Mouse (Mus musculus) megakaryocyte progenitor cell, adult 5-6 weeks (primary cell): ENCODE data around the gene Nosip. TPM values are rescaled to one million over a fixed set of nuclear protein-coding genes. Genes with fewer than 3 reads are reported as not detected.

Experiments
- ATAC-seq: replicated peaks from 2 replicates; pipeline ENCODE4 v1.8.0; 2016; ENCODE audit warnings: mild to moderate bottlenecking, moderate TSS enrichment, inconsistent platforms; ENCODE audit not compliant: poor library complexity
- total RNA-seq, 2 experiments: library from RNA; stranded (forward) in 1 of 2; stranded (reverse) in 1 of 2; fragments of 157-497, 149-512 nt in 1 of 2; fragments of 200-1000 nt in 1 of 2; gene quantifications; 2 replicates each; pipeline versions ENCODE4 v1.2.3 to v1.2.4; 2015 to 2017

The Nosip gene
- total RNA-seq, 2 experiments from 2014 or later: 45.0 to 49.2 TPM

DNA sequence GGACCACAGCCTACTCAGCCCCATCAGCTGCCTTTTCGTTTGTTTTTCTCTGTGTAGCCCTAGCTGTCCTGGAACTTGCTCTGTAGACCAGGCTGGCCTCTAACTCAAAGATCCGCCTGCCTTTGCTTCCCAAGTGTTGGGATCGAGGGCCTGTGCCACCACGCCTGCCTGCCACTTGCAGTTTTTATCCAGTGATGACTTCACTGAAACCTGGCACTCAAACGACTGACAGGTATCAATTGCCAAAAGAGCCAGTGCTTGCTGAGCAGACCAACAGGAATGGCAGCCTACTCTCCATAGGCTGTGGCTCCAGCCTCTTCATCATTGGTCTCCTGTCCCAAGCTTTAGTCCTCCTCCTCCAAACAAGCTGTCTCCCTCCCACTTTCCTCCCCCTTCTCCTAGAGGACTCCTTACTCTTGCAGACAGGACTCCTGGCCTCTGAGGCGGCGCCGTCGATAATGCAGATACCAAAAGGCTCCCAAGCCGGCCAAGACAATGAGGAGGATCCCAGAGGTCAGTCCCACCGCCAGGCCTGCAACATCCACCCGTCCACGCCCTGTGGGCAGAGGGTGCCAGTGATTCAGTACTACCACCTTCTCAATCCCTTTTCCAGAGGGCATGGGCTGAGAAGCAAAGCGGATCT is 5.8 kb upstream of the Nosip start:
- no peak for ATAC-seq

DNA sequence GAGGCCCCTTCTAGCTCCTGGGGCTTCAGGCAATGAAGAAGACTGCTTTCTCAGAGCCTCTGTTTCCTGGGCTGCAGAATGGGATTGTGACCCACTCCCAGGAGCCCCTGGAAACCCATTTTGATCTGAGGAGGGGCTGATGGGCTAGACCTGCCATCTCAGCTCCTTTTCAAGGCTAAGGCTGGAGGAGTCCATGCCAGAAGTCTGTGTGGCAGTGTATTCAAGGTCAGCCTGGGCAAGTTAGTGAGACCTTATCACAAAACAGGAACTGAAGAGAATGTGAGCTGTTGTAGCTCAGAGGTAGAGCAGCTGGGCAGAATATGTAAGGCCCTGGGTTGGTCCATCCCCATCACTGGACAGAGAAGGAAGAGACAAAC is 5.3 kb upstream of the Nosip start:
- no peak for ATAC-seq

DNA sequence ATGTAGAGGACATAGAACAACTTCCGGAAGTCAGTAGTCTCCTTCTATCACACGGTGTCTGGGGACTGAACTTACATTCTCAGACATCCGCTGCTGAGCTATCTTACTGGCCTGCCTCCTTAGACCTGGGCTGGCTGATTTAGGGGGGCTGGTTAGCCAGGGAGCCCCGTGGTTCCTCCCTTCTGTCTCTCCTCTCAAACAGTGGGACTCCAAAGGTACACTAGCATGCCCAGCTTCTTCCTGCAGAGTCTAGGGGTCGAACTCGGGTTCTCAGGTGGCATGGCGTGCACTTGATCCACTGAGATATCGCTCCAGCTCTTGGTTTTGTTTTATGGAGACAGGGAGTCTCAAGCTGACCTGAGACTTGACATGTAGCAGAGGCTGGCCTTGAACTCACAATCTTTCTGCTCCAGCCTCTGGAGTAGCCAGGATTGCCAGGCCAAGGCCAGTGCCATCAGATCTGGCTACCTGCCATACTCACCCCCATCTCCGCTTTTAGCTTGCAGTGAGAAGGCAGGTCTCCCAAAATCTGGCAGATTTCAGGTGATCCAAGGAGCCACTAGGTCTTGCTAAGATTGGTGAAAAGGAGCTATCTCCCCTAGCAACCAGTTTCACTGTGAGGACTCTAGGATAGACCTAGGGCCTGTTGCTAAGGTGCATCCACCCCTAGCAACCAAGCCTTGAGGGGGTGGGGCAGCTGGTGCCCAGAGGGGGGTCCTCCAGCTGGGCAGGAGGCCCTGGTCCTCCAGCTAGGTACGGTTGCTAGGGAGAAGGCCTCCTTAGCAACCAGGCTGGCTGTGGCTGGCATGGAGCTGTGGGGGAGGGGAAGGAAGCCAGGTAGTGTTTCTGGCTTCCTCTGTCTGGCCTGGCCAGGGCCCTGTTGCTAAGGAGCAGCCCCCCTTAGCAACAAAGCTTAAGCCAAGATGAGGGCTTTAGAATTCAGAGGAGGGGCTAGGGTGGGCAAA is 3.3 kb upstream of the Nosip start:
- ATAC-seq: no peak

DNA sequence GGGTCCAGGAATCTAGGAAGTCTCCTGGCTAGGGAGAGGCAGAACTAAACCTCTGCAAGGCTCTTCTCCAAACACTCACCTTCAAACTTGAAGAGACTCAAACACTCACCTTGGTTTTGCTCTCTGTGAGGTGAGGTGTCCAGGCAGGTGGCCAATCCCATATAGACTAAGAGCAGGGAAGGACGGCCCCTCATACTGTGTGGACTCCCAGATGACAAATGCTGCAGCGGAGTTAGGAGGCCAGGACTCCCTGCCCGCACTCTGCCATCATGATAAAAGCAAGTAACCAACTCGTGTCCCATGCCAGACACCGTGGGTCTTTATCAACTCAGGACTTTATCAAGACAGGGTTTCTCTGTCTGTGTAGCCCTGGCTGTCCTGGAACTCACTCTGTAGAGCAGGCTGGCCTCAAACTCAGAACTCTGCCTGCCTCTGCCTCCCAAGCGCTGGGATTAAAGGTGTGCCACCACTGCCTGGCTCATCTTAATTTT is 1.6 kb upstream of the Nosip start:
- ATAC-seq: no peak

DNA sequence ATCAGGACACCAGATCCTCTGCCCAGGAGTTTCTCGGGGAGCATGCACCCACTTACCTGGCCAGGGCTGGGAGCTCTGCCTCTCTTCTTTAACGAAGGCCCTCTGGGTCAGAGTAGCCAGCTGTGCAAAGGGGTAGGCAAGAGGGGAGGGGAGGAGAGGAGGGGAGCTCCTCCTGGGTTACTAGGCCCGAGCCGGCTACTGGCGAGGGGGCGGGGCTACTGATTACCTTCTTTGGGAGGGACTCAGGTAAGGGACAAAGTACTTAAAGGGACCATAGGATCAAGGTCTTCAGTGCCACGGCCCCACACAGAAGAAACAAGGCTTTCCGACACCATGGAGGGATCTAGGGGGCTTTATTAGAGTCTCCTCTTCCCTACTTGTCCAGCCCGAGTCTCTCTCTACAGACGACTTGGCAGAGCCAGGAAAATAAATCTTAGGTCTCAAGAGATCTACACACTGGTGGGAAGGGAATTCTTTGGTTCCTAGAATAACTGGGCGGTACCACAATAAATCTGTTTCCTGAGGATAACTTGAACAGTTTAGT is 625 bp upstream of the Nosip start:
- no peak for ATAC-seq

DNA sequence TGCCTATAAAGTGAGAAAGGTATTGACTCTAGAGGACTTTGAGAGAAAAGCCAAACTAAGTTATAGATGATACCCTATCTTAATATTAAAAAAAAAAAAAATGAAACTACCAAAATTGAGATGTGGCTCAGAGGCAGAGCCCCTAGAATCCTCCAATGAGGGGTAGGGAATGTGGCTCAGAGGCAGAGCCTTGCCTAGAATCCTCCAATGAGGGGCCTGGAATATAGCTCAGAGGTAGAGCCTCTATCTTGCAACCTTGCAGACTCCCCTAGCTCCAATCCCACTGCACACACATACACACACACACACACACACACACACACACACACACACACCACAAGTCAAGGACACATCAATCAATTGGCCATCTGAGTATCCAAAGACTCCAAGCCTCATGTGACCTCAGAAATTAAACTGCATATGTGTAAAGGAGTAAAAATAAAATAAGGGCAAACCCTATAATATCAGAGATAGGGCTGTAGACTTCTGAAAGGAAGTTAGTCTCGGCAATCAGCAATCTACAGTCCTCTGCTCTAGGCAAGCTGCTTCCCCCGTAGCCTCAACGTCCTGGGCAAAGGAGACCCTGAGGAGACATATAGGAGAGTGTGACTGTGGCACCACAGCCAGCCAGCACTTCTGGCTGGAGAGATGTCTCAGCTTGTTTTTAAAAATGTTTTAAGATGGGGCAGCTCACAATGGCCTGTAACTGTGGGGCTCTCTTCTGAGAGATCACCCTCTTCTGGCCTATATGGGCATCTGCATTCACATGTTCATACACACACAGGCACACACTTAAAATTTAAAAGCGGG is 5.2 kb downstream of the Nosip start:
- ATAC-seq: peak; percentile 44

DNA sequence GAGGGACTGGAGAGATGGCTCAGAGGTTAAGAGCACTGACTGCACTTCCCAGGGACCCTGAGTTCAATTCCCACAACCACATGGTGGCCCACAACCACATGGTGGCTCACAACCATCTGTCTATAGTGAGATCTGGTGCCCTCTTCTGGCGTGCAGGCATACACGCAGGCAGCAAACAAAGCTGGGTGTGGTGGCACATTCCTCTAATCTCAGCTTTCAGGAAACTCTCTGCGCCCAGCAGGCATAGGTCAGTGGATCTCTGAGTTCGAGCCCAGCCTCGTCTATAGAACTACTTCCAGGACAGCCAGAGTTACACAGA is 5.7 kb downstream of the Nosip start:
- peak; percentile 88 for ATAC-seq

DNA sequence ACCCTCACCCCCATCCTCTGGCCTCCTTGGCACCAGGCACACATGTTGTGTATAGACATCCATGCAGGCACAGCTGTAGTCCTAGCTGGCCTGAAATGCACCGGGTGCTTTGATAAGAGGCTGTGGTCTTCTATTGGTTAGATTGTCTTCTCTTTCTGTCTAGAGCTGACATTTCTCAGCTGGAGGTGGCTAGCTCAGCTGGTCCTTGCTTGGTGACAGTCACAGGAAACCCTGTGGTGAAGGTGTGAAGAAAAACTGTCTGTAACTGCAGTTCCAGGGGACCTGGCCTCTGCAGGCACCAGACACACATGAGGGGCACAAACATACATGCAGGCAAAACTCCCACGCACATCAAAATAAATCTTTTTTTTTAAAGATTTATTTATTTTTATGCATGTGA is 7.4 kb downstream of the Nosip start:
- ATAC-seq: no peak

DNA sequence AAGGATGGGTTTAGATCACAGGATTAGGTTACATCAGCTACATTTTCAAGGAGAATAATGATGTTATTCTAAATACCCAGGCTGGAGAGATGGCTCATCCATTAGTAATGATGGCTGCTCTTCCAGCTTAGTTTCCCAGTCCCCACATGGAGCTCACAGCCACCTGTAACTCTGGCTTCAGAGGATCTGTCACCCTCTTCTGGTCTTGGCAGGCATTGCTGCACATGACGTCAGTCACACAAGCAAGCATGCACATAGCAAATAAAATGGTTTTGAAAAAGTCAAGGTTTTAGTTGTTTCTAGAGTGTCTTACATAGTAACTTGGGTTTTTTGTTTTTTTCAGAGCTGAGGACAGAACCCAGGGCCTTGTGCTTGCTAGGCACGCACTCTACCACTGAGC is 10.0 kb downstream of the Nosip start:
- ATAC-seq: peak; percentile 63

DNA sequence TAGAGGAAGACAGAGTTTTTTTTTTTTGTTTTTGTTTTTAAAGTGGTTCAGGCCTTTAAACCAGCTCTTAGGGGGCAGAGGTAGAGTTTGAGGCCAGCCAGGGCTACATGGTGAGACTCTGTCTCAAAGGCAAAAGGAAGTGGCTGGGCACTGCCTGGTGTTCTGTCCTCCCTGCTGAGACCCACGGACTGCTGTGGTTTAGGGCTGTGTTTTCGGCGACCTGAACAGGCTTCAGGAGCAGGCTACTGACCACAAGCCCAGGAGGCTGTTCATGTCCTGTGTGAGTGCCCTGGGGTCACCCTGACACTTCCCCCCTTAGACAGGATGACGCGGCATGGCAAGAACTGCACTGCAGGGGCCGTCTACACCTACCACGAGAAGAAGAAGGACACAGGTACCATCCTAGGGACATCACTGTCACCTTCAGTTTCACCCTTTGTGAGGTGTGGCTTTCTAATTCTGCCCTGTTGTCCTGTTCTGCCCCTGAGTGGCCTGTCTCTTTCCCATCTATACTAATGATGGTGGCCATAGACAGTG is 11.0 kb downstream of the Nosip start:
- ATAC-seq: no peak

DNA sequence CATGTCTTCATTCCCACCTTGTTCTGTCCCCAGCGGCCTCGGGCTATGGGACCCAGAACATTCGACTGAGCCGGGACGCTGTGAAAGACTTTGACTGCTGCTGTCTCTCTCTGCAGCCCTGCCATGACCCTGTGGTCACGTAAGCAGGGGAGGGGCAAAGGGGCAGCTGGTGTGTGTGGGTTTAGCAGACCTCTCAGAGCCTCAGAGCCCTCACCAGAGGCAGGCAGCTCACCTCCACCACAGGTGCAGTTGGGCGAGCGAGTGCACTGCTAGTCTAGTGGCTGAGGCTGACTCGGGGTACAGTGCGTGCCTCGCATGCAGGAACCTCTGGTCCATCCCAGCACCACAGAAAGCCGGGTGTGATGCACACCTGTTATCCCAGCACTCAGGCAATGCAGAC is 11.7 kb downstream of the Nosip start:
- ATAC-seq: no peak

DNA sequence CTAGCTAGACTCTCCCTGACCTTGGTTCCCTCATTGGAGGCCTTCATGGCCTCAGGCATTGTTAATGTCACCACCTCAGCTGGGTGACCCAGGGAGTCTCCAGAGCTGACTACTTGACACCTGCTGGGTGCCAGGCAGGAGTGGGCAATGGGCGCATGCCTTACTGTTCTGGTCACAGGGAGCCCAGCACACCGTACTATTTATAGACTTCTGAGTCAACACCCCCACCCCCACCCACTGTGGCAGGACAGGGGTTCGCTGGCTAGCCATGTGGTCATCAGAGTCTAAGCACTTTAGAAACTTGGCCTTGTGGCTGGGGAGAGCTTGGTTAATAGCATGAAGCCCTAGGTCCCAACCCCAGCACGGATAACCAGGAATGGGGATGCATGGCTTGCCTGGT is 13.2 kb downstream of the Nosip start:
- no peak for ATAC-seq

DNA sequence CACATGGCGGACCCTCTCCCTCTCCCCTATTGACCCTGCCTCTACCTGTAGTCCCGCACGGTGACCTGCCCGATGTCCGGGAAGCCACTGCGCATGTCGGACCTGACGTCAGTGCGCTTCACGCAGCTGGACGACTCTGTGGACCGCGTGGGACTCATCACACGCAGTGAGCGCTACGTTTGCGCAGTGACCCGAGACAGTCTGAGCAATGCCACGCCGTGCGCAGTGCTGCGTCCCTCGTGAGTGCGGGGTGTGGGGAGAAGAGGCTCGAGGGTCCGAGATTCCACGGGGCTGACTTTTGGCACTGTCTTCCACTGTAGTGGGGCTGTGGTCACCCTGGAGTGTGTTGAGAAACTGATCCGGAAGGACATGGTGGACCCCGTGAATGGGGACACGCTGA is 14.3 kb downstream of the Nosip start:
- no peak for ATAC-seq

DNA sequence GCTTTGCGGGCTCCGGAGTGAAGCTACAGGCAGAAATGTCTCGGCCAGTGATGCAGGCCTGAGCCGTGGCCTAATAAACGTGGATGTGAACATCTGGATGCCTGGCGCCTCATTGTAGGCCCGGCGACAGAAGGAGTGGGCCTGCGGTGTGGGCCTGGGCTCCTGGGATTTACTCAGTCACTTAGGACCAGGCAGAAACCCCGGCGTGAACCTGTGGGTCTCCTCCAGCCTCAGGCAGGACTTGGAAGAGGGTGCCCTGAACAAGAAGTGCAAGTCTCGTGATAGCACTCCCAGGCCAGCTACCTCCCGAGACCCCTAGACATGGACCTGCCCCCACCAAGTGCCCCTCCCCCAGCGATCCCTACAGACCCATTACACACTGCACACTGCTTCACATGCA is 15.1 kb downstream of the Nosip start:
- ATAC-seq: no peak

DNA sequence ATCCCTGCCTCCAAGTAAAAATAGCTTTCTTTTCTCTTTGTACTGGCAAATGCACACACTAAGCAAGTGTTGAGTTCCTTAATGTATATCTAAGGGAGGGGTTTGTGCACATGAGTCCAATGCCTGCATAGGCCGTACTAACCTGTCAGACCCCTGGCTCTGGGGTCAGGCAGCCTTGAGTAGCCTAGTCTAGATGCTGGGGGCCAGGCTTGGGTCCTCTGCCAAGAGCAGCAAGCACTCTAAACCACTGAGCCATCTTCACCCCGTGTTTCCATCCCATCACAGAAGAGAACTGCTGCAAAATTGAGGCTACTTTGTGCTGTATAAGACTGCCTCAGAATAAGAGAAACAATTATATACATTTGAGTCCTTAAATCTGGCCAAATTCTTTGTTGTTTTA is 15.6 kb downstream of the Nosip start:
- ATAC-seq: no peak

DNA sequence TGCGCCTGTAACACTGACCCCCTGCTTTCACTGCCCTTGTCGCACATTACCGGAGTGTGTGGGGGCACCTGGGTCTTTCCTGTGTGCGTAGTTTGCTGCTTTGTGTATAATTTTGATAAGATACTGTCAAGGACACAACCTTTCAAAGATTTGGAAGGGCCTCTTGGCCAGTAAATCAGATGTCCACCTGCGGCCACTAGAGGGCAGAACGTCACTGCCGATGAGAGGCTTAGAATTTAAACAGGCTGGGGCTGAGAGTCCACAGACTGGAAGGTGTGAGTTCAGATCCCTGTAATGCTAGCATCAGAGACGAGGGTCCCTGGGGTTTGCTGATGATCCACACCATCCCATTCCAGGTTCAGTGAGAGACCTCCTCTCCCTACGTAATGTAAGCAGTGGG is 16.3 kb downstream of the Nosip start:
- ATAC-seq: peak; percentile 40

DNA sequence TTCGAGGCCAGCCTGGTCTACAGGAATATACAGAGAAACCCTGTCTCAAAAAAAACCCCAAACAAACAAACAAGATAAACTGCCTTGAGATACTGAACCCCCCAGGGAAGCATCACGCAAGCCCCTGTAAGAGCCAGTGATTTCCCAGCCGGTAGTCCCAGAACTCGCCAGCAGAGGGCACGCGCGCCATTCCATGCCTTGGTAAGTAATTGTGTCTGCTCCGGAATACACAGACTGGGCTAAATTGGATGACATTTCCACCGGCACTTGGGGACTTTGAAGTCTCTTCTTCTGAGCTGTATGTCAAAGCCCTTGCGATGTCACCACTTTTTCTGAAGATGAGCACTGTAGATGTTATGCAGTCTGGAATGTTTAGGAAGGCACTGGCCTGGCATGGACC is 17.6 kb downstream of the Nosip start:
- peak; percentile 65 for ATAC-seq

DNA sequence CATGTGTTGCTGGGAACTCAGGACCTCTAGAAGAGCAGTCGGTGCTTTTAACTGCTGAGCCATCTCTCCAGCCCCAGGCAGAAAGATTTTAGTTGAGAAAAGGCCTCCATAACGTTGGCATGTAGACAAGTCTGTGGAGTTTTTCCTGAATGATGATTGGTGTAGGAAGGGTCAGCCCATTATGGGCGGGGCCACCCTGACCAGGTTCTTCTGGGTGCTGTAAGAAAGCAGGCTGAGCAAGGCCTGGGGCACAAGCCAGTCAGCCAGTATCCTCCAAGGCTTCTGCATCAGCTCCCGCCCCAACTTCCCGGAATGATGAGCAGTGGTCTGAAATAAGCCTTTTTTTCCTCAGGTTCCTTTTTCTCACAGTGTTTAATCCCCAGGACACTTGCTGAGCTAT is 18.8 kb downstream of the Nosip start:
- no peak for ATAC-seq

DNA sequence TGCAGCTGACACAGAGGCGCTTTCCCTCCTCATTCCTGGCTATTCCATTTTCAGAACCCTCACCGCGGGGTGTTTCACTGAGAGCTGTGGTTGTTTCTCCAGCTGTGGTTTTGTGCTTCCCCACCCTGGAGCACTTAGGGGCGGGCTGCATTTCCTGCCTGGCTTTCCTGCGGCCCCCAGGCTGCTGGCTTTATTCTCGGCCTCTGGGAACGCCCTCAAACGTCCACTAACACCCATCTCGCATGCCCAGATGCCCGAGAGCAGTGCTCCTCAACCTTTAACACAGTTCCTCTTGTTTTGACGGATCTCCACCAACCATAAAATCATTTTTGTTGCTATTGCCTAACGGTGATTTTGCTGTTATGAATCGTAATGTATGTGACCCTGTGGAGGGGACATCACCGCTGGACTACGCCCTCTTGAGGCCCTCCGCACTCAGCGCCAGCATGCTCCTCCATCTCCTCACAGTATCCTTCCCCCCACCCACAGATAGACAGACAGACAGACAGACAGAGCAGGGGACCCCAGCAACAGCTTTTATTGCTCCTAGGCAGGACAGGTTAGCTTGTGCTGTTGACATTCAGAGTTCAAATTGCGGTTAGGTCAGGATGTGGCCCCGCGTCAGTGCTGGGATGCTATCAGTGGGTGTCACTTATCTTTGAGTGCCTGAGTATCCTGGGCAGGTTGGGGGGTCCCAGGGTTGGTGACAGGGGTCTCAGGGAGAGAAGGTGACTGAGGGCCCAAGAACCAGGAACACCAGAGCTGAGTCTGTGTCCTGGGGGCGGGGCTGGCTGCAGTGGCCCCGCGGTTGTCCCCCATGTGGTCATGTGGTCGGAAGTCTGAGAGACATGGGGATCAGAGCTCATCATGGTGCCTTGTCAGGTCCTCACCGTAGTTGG is 20.4 kb downstream of the Nosip start:
- peak; percentile 61 for ATAC-seq

DNA sequence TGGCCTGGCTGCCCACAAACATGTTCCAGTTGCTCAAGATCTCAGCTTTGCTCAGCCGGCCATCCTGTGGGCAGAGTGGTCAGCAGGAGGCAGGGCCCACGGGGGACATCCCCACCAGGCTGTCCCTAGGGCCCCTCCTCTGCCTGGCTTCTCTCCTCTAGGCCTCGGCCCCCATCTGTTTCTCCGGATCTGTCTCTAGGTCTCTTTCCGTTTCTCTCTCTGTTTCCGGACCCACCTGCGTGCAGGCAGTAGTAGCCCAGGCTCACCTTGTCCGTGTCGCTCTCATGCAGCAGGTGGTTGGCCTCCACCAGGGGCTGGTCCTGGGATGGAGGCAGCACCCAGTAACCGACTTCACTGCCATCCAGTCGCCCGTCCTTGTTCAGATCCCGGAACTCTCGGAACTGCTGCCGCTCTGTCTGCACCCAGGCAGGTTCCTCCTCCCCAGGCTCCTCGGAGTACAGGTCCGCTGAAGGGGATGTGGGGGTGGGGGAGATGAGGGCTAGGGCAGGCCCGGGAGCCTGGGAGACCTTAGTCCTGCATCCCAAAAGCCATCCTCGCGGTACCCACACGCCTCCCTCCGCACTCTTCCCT is 21.2 kb downstream of the Nosip start:
- ATAC-seq: no peak; the same call in 1 of the 2 replicates
